Mouse (Mus musculus): ENCODE results near the gene Usp21. TPM values are rescaled to one million over a fixed set of nuclear protein-coding genes. Genes with fewer than 3 reads are reported as not detected.
"Not testable (repeated sequence)": the region's sequence is repeated elsewhere in the genome, so short reads cannot be mapped to it uniquely, and the experiment has no call there.

The Usp21 gene
- total RNA-seq (2021) = 10 to 100 TPM; 66.9 to 70.5 TPM

DNA sequence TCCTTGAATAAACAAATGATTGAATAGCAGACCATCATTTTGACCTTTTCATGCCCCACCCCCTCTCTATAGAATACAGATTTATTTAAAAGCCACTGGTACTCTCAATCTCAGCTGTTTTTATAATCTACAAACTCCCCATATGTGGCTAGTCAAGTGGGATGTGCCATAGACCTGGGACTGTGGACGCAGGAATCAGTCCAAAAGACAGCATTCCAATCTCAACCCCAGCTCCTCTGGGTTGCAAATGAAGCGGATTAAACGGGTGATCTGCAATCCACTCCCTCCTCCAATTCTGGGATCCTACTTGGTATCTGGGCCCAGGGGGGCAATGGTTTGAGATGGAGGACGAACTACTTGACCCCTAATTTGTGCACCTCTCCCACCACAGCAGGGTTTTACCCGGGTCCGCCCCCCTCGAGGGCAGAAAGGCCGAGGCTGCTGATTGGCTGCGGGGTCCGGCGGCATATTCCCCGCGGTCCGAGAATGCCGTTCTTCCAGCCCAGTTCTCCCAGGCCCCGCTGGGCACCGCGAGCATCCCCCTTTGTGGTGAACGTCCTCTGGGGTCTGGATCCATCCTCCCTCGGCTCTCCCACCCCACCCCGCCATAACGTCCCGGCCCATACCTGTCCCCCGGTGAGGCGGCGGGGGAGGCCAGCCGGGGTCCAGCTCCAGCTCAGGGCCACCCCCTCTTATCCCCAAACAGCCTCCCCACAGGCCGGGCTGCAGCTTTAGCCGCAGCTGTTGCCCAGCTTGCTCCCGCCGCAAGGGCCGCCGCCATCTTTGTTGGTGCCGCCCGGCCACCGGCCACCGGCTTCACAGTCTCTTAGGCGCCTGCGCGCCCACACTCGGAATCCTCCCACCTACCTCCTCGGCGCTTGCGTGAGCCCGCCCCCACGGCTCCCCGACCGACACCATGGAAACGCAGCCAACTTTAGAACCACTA, at the start of gene Usp21:
TSS of gene Usp21 (minus strand) at position 856 of the 946 bp plus-strand sequence.
- peak; percentile 94 for DNase-seq

DNA sequence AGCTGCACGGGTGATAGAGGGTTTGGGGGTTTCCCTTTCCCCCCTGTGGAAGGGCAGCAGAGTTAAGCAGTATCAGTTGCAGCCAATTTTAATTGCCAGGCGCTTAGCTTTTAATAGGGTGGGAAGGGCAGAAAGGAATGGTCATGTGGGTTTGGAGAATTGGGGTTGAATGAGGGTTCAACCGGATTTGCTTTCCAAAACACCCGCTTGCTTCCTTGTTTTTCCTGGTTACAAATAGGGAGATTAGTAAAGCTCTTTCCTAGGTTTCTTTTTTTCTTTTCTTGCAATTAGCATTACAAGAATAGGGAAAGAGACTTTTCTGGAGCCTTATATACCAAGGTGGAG, 42.4 kb upstream of the Usp21 start:
- DNase-seq = no peak

DNA sequence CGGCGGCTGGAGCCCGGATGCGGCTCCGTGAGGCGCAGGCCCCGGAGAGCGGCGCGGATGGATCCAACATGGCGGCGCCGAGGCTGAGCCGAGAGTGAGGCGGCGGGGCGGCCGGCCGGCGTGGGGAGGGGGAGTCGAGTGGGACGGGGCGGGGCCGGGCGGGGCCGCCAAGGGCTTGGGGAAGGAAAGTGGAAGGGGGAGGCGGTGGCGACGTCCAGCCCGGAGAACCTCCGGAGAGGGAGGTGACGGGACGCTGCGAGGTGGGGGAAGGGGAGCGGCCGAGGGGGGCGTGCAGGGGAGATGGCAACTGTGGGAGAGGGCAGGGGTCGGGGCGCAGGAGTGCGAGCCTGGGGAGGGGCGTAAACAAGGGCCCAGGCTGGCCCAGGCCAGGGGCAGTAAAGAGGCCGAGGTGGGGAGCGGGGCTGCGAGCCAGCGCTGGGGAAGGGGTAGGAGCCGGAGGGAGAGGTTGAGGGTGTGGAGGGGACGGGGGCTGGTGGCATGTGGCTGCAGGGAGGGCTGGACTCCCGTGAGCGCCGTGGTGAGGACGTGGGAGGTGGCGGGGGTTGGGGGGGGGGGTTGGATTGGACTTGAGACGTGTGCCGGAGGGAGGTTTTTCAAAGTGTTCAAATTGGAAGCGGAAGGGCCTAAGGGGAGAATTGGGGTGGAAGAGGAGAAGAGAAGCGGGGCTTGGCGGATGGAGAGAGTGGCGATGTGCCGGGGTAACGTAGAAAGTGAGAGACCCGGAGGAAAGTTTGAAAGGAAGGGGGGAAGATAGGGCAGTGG, 41.8 kb upstream of the Usp21 start:
- DNase-seq = peak in 1 of 2 experiments; percentile 29

DNA sequence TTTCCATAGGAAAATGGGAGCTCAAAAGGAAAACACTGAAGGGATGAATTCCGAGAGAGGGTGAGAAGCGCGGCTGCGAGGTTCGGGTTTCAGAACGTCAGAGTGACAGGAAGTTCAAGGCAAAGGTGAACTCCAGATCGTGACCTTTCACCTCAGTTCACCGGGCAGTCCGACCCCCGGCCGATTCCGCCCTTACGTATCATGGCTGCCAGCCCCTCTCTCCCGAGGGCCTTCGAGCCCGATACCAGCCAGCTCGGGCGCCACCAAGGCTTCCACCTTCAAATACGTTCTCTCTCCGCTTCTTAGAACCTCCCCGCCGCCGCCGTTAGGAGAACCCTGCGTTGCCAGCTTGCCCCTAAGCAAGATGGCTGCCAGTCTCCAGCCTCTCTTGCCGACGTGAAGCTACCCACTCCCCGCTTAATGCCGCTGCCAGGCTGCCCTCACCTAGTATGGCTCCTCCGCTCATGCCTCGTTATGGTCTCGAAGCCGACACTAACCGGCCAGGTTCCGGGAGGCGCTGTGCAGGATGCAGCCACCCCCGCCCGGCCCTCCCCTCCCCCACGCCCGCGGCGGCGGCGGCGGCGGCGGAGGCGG, 41.1 kb upstream of the Usp21 start, which contains the start of gene Dedd:
TSS of gene Dedd (plus strand) at position 307 of the 594 bp plus-strand sequence.
- DNase-seq = peak; percentile 94

DNA sequence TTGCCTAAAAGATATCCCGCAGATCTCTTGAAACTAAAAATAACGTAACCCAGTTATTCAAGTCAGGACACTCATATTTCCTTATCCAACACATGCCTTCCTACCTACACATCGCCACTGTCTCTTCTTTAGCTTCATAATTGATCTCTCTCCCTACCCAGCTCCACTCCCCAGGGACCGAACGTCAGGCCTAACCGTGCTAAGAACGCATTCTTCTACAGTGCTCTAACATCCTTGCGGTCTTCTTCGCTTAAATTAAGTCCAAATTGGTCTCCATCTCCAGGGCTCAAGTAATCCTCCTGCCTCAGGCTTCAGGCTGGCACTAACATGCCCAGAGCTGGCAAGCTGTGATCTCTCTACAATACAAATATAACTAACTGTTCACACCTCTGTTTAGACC, 40.5 kb upstream of the Usp21 start:
- no peak for DNase-seq

DNA sequence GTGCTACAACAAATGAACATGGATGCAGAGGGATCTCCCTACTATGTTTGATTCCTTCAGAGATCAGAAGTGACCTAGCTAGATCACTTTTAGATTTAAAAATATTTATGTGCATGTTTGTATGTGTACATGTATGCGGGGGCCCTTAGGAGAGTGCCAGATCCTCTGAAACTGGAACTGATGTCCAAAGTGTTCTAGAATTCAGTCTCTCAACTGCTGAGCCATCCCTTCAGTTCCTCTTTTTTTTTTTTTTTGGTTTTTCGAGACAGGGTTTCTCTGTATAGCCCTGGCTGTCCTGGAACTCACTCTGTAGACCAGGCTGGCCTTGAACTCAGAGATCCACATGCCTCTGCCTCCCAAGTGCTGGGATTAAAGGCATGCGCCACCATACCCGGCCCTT, 38.8 kb upstream of the Usp21 start:
- DNase-seq = not testable (repeated sequence)

DNA sequence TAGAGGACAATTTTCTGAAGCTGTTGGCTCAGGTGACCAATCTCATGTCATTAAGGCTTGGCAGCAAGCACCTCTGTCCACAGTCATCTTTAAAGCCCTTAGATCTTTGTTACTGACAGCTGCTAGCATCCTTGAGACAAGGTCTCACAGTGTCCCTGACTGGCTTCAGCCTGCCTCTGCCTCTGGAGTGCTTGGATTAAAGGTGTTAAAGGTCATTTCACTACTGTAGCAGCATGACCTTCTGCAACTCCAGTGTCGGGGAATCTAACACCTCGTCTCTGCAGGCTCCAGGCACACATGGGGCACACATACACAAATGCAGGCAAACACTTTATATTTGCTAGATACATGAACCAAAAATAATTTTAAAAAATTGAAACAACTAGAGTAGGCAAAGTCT, 37.8 kb upstream of the Usp21 start:
- no peak for DNase-seq

DNA sequence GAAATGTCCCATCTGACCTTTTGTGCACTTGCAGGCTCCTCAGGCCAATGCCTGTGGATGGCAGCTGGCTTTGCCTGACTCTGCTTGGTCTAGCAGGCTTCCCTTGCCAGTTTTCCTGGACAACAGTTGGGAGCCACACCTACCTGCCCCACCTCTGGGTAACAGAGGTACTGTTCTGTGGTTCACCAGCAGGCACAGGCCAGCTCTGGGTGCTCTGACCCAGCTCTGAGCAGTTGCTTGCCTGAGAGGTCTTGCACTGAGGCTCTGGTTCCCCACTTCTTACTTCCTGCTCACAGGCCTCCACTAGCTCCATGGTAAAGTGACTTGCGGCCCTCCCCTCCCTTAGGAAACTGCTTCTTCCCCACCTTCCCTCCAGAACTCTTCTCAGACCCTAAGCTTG, 34.2 kb upstream of the Usp21 start:
- DNase-seq = no peak

DNA sequence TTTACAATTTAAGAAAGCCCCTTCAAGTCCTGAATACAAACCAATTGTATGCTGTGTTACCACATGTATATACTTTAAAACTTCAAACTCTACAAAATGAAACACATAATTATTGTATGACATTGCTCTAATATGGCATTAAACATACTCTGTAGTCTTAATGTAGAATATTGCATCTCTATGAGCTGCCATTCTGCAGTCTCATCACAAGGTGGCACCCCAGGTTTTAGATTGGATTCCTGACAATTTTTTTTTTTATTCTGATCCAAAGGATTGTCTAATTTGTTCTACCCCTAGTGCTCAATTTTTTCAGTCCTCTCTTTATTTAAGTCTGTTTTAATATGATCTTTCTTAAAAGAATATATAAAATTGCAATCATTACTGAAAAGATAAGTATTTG, 33.6 kb upstream of the Usp21 start:
- no peak for DNase-seq

DNA sequence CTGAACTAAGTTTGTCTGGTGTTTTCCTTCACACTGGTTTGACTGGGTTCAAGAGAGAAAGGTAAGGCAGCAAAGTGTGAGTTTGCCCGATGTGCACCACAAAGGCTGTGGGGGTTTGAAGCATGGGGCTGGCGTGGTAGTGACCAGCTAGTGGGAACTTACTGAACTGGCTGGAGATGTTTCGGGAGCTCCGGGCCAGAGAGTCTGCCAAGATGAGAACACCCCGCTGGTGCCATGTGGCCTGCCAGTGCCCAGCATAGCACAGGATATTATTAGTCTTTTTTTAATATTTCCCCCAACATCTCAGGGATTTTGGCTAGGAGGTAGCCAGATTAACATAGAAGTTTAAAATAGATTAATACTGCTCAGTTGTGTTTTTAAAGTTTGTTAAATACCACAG, 32.4 kb upstream of the Usp21 start:
- DNase-seq = no peak

DNA sequence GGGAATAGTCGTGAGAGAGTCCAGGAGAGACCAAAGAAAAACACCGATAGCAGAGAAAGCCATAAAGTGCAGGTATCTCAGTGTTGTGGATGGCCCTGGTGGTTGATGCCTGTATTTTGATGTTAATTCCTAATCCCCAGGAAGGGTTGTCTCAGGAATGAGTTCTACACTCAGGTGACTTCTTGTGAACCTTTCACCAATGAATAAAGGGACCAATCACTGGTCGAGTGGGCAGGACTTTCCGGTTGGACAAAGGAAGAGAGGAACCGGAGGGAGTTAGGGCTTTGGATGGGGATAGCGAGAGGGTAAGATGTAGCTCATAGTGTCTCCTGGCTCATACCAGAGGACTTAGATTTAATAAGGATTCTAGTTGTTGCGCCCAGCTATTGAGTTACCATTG, 32.0 kb upstream of the Usp21 start:
- DNase-seq = no peak

DNA sequence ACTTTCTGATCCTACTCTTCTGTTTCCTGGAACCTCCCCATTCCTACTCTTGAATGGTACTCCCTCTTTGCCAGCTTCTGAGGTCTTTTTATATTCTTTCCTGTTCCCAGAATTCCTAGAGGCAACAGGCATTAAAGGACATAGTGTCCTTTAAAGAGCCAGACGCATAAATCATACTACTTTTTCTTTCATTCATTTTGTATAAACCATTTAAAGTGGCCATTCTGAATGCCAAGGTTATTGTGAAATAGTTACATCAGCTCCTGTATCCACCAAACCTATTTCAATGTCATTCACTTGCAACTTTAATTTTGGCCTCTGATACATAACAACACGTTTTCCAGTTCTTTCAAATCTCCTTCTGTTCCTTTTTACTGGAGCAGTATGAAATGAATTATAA, 21.5 kb upstream of the Usp21 start:
- no peak for DNase-seq

DNA sequence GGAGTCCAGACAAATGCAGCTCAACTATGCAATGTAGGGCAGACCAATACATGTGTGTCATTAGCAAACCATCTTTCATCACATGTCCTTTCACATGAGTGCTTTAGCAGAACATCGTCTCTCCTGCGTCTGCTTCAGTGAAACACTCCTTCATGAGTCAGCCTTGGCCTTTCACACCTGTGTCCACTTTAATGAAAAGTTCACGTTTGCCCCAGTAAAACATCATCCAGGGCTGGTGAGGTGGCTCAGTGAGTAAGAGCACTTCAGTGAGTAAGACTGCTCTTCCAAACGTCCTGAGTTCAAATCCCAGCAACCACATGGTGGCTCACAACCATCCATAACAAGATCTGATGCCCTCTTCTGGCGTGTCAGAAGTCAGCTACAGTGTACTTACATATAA, 18.4 kb upstream of the Usp21 start:
- DNase-seq = not testable (repeated sequence)

DNA sequence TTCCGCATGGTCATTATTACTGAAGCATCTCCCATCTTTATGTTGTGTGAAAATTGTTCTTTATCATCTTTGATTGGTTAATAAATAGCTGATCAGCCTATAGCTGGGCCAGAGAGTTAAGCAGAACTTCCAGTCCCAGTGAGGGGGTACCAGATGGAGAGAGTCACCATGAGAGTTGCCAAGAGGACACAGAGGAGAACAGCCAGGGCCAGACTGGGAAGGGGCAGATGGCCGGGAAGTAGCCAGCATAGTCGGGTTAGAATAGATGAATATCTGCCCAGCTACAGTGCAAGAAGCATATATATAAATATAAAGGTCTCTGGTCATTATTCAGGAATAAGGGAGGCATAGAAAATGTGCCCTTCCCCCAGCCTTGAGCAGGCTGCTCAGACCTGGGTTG, 10.4 kb upstream of the Usp21 start:
- DNase-seq = no peak

DNA sequence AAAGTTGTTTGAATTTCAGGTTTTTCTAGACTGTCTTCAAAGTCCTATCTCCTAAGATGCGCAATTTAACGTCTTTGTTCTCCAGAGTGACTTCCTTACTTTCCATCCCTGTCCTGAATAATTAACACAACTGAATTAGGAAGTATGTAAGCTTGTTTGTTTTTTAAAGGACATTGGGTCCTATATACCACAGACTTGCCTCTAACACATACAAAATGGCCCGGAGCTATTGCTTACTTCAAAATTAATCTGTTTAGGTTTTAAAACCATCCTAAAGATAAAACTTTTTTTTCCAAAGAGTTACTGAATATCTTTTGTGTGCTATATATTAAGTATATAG, 7.2 kb upstream of the Usp21 start:
- no peak for DNase-seq

DNA sequence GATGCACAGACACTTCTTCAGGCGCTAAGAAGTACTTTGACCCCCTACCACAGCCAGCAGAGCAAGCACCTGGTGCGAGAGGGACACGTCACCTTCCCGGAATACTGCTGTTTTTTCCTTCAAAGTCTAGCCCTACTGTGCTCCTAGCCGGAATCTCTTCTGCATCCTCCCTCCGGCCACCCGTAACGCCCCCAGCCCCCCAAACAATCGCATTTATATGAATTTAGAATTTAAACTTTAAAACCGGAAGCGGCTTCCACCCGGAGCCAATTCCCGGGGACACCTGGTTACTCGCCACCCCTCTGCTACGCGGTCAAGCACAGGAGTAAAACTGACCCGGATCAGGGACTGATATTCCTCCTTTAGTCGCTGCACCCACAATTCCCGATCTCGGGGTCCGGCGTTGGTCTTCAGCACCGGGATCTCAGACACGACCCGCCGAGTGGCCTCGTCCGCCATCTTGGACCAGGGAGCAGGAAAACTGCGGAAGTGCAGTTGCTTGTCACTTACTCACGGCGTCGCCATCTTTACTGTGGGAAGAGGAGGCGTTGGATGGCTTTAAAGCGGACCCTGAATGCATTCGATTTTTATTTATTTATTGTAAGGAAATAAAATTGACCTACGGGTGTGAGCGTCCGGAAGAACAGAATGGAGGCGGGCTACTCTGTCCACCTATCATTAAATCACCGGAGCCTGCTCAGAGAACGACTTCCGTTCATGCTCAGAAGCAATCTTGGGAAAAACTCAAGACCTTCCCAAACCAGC, 6.7 kb upstream of the Usp21 start, which contains the start of gene Ufc1:
TSS of gene Ufc1 (minus strand) at position 727 of the 765 bp plus-strand sequence.
- peak; percentile 86 to 87 for DNase-seq

DNA sequence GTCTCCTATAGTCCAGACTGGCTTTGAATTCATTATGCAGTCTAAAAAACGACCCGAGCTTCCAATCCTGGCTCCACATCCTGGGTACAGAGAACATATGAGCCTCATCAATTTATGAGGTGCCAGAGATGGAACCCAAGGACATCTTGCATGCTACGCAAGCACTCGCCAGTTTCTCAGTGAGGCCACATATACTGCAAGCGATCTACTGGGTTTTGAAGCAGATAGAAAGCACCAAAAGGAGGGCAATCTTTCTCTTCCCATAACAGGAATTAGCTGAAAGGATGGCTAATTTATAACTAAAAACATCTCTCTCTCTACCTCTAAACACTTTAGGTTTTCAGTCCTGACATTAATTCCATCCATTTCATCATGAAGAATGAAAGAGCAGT, 6.1 kb upstream of the Usp21 start:
- DNase-seq = no peak

DNA sequence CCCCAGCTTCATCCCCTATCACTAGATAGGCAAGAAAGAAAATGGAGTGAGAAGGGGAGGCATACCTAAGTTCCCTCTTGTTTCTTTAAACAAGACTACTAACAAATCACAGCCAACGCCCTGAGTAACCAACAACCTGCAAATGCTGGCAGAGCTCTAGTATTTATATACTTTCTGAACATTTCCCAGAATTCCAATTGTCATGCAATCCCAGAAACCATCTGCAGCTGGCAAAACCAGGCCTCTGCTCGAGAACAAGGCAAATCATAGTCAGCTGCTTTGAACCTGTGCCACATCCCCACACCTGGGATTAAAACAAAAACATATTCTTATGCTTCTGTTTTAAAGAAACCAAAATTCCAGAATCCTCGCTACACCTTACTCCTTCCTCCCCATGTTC, 5.6 kb upstream of the Usp21 start:
- DNase-seq = no peak

DNA sequence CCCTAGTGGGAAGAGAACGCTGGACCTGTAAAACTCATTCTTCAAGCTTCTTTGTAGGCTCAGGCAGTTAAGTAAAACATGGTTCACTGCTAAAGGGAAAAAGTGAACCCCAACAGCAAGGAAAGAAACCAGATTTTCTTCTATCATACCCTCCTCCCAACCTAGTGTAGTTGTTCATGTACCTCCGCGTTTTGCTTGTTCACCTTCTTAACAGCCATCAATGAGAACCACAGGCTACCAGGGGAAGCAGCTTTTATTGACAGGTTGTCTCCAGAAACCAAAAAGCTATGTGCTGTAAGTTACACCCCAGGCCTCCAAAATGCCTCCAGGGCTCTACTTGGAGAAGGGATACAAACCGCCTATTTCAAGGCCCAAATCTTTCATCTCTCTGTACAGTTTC, 537 bp upstream of the Usp21 start:
- DNase-seq = no peak

DNA sequence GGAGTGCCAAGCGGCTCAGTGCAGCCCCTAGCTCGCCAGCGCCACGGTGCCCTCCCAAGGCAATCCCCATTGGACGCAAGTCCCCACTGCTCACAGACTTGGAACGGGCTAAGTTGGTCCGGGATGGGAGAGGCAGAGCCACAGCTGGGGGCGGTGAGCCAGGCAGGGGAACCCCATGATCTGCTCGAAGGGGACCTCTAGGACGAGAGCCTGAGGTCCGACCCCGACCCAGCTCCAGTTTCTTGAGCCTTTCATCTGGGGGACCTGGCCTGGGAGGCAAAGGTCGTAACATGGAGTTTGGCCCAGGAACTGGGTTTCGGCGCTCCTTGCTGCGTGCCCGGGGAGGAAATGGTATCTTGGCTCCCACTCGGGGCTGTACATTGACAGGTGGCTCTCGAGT, 1.3 kb downstream of the Usp21 start:
- DNase-seq = no peak

DNA sequence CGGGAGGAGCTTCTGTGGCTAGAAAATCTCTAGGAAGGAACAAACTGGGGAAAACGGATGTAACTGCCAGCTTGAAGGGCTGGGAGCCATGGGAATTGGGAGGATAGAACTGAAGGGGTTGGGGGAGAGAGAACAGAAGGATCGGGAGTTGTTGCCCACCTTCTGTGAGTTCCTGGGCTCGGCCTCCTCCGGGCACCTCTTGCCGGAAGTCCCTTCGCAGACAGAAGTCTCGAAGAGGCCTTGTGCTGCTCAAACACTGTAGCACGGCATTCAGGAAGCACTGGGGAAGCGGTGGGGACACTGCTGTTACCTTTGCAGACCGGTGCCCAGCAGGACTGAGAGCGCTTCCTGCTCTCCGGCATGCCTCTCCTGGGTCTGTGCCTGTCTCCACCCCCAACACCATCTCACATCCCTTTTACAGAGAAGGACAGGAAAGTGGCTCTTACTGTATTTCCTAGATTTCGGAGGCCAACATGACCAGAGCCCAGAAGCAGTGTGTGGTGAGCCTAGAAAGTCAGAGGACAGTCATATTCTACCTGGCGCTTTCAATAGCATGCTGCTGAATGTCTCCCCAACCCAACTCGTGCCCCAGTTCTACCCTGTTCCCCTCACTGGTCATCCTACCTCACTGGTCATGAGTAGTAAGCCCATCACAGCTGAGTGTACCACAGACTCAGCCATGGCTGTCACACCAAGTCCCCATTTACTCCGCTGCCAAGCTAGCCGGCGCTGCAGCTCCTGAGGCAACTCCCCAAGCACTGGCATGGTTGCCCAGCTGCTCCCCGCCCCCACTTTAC, 2.5 kb downstream of the Usp21 start:
- DNase-seq = no peak

DNA sequence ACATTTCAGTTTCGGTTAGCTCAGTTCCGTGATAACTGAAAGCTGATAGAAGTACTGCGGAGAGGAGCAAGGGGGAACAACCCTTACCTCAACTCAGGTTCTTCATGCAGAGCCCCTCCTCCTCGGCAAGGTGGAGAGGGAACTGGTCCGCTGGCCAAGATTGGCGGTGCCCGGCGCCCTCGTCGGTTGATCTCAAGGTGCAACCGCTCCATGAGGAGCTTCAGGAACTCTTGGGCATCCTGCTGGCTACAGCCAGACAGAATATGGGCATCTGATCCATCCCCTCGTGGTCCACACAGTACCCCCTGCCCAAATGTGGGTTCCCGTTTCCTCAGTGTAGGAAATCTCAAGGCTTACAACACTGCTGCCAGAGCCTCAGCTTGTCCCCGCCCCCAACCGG, 3.3 kb downstream of the Usp21 start:
- no peak for DNase-seq
